20 mouse cellular contexts compared by ENCODE assay signal in genomic region chr12:84706886-84707285, GRCm38 (mm10). TPM values are rescaled to one million over a fixed set of nuclear protein-coding genes. Genes with fewer than 3 reads are reported as not detected.
"Had no signal": no experiment of that assay in that cellular context is flagged by ENCODE, and none has a peak within 500 bp of the region (broad histone marks: within the 10 kb centered on the region; RNA-seq: fewer than 3 reads in every experiment).

No protein-coding gene starts in this region.

- H3K4me3 ChIP-seq: lung, embryonic 15.5 days; midbrain, embryonic 10.5 days; midbrain, embryonic 12.5 days; myocyte; neural tube, embryonic 13.5 days; stomach, embryonic 15.5 days had no signal

- H3K4me1 ChIP-seq: lung, embryonic 15.5 days; stomach, embryonic 15.5 days had no signal

- H3K27me3 ChIP-seq: lung, embryonic 15.5 days had no signal

- H3K27ac ChIP-seq: lung, embryonic 15.5 days; midbrain, embryonic 12.5 days; neural tube, embryonic 13.5 days; stomach, embryonic 15.5 days; stomach, postnatal 0 days had no signal

- DNase-seq: liver, postnatal 0 days; lung, adult 2 months; lung, postnatal 14 days; lung, postnatal 36 days; midbrain, embryonic 14.5 days; right cerebral cortex, postnatal 14 days; thymus, adult 2 months; thymus, postnatal 25 days; thymus, postnatal 4 days had no signal

- H3K36me3 ChIP-seq: lung, embryonic 15.5 days; midbrain, embryonic 10.5 days; midbrain, embryonic 12.5 days; neural tube, embryonic 13.5 days; stomach, embryonic 15.5 days had no signal

RNA-seq across cellular contexts. Expression of gene Syndig1l, which starts 8.3 kb away (rescaled TPM):
- total RNA-seq: megakaryocyte, adult 5-6 weeks; megakaryocyte-erythroid progenitor cell, adult 5-6 weeks; neutrophil, adult 5-6 weeks had no signal
- polyA plus RNA-seq: liver, postnatal 0 days; lung, adult 2 months; lung, embryonic 15.5 days; lung, postnatal 0 days; myocyte; stomach, postnatal 0 days had no signal
